Mouse (Mus musculus) erythroblast, adult 5-6 weeks (primary cell): ENCODE results near the gene Ddx31. TPM values are rescaled to one million over a fixed set of nuclear protein-coding genes. Genes with fewer than 3 reads are reported as not detected.

Source experiments
- ATAC-seq: replicated peaks from 2 replicates; pipeline ENCODE4 v1.8.0; 2016; ENCODE audit warnings: moderate number of reproducible peaks, mild to moderate bottlenecking, moderate TSS enrichment, inconsistent platforms; ENCODE audit not compliant: poor library complexity, low FRiP score, severe bottlenecking
- total RNA-seq, 2 experiments: library from RNA; stranded (forward) in 1 of 2; stranded (reverse) in 1 of 2; fragments of 150-400 nt in 1 of 2; fragments of 200-764, 138-1000 nt in 1 of 2; gene quantifications; 2 replicates each; pipeline versions ENCODE4 v1.2.3 to v1.2.4; 2015 to 2017; ENCODE audit warnings: low replicate concordance in 2 of 2

The Ddx31 gene
- total RNA-seq, 2 experiments from 2014 or later, result 2.0 to 5.0 TPM

GRCm38 (mm10) chr2:28952981-28953380 lies 112.8 kb downstream of the Ddx31 start:
- no peak for ATAC-seq

GRCm38 (mm10) chr2:28954595-28954994 lies 114.4 kb downstream of the Ddx31 start:
- ATAC-seq, result no peak

Other genes starting within 250 kb of the Ddx31 start
- gene Gfi1b, start 218.4 kb upstream of the Ddx31 start, total RNA-seq (2015; ENCODE audit: low replicate concordance), result 45.9 and 46.2 TPM in 2 replicates
- gene Gfi1b, start 218.4 kb upstream of the Ddx31 start, total RNA-seq (2017; ENCODE audit: low replicate concordance), result 26.5 and 53.9 TPM in 2 replicates
- 26.3 and 27.9 TPM in 2 replicates for gene Tsc1, start 199.2 kb upstream of the Ddx31 start, total RNA-seq (2015; ENCODE audit: low replicate concordance)
- 31.6 and 53.1 TPM in 2 replicates for gene Tsc1, start 199.2 kb upstream of the Ddx31 start, total RNA-seq (2017; ENCODE audit: low replicate concordance)
- not detected in 2 replicates for gene Spaca9, start 140.7 kb upstream of the Ddx31 start, total RNA-seq (2015; ENCODE audit: low replicate concordance)
- 0.85 TPM in 1 of 2 replicates, not detected in the other for gene Spaca9, start 140.7 kb upstream of the Ddx31 start, total RNA-seq (2017; ENCODE audit: low replicate concordance)
- not detected in 2 replicates for gene Ak8, start 140.2 kb upstream of the Ddx31 start, total RNA-seq (2015; ENCODE audit: low replicate concordance)
- gene Ak8, start 140.2 kb upstream of the Ddx31 start, total RNA-seq (2017; ENCODE audit: low replicate concordance), result not detected in 2 replicates
- 5.4 and 5.8 TPM in 2 replicates for gene Gtf3c4, start within 50 bp of the Ddx31 start, total RNA-seq (2015; ENCODE audit: low replicate concordance)
- gene Gtf3c4, start within 50 bp of the Ddx31 start, total RNA-seq (2017; ENCODE audit: low replicate concordance), result 5.1 and 5.4 TPM in 2 replicates
- gene Barhl1, start 76.3 kb downstream of the Ddx31 start, total RNA-seq (2015; ENCODE audit: low replicate concordance), result not detected in 2 replicates
- 0.17 TPM in 1 of 2 replicates, not detected in the other for gene Barhl1, start 76.3 kb downstream of the Ddx31 start, total RNA-seq (2017; ENCODE audit: low replicate concordance)
- not detected in 2 replicates for gene Cfap77, start 214.7 kb downstream of the Ddx31 start, total RNA-seq (2015; ENCODE audit: low replicate concordance)
- not detected in 2 replicates for gene Cfap77, start 214.7 kb downstream of the Ddx31 start, total RNA-seq (2017; ENCODE audit: low replicate concordance)
- 3.3 and 7.1 TPM in 2 replicates for gene Ttf1, start 219.9 kb downstream of the Ddx31 start, total RNA-seq (2015; ENCODE audit: low replicate concordance)
- 9.1 and 14.6 TPM in 2 replicates for gene Ttf1, start 219.9 kb downstream of the Ddx31 start, total RNA-seq (2017; ENCODE audit: low replicate concordance)